Mouse (Mus musculus) embryo, embryonic 10 days (tissue): ENCODE results near the gene E2f8.

Experiments
- DNase-seq: peaks from one replicate; pipeline ENCODE4 v3.0.0-alpha.2; 2015; ENCODE audit warnings: low spot score

Gene E2f8

DNA sequence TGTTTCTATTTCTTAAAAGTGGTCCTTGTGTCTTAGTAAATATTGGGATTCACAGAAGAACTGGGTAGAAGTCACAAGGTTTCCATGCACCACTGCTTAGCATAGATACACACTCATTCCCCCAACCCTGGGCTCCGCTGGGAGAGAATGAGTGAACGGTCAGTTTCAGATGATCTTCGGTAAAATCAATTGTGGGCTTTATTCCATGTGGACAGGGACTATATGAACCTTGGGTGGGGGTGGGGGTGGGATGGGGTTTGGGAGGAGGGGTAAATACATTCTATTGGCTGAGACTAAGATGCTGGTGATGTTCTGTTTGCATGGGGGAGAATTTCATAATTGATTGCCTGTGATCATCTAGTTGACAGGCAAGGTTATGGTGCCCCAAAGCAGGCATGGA is 25.9 kb downstream of the E2f8 start:
- DNase-seq: no peak

DNA sequence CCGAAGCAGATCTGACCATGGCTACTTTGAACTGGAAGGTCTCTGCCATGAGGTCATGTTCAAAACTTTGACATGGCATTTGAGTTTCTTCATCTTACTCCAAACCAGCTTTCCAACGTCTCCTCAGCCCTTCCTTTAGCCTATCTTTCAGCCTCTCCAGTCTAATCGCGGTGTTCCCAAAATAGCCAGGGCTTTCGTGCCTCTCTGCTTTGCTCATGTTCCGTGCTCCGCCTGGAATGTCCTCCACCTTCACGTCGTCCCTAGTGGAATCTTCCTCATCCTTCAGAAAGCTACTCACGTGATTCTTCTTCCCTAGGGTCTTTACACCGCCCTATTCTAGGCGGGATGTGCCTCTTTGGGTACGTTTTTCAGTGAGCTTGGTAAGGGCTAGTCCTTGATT is 27.9 kb downstream of the E2f8 start:
- DNase-seq: no peak

DNA sequence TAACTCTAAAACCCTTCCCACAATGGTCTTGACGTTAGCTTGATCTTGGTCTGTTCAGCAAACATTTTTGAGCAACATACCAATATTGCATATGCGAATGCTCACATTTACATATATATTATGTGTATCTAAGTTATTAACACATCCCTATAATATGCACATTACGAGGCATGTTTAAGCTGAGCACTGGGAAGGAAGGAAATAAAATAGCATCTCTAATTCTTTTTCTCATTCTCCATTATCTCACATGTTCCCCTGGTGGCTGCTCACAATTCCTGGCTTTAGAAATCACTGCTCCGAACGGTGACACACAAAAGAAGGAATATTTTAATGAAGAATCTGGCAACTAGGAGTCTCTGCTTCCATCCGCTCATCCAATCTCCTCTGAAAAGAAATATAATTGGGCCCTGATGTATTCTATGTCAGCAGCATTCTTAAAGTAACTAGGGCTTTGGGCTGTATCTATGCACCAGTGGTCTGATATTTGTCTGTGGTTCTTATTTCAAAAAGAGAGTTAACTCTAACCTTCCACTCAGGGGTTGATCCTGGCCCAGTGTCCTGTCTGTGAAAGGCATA is 29.8 kb downstream of the E2f8 start:
- no peak for DNase-seq

DNA sequence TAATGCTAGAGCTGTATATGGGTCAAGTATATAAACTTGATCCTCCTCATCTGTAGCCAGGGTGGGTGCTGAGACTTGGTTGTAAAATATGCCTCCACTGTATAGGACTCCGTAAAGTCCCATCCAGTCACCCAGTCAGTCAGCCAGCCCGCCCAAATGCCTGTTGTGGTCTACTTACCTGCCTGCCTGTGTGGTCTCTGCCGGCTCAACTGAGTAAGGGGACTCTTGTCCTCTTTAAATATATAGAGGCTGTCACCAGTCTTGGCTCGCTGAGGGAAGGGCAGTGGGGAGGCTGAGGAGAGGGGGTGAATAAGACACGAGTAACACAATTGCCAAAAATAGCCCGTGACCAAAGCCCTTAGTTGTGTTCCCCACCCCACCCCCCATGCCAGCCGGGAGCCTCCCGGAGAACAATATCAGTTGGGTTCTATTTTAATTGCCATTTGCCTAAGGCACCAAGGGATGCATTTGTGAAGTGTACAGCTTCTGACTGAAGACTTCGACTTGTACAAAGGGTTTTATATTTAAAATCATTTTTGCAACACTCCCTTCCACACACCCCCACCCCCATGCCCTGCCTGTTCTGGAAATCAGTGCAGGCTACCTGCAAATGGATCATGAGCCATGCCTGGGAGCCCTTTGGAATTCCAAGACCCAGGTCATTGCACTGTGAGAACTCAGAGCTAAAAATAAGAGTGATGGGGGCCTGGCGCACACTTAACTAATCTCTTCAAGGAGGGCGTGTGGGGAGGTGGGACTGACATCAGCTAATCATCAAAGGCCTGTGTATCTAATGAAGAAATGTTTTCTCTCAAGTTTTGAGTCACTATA is 33.4 kb downstream of the E2f8 start, which contains the start of gene Csrp3:
TSS of gene Csrp3 (minus strand) at position 214 of the 831 bp plus-strand sequence.
- DNase-seq: peak; percentile 23

DNA sequence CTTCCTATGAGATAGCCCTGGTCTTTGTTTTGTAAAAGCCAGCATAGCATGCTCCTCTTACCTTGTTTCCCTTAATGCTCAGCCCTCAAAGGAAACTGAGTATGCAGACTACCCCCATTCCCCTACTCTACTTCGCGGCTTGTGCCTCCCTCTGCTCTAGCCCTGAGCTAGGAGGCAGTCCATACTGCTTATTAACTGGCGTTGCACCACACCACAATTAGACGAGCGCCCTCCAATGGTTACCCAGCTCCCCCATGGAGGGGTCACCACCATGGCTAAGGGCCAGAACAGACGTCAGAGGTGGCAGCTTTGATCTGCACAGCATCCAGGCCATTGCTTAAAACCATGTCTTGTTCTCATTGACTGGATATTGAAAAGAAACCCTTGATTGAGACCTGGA is 34.6 kb downstream of the E2f8 start:
- DNase-seq: no peak

DNA sequence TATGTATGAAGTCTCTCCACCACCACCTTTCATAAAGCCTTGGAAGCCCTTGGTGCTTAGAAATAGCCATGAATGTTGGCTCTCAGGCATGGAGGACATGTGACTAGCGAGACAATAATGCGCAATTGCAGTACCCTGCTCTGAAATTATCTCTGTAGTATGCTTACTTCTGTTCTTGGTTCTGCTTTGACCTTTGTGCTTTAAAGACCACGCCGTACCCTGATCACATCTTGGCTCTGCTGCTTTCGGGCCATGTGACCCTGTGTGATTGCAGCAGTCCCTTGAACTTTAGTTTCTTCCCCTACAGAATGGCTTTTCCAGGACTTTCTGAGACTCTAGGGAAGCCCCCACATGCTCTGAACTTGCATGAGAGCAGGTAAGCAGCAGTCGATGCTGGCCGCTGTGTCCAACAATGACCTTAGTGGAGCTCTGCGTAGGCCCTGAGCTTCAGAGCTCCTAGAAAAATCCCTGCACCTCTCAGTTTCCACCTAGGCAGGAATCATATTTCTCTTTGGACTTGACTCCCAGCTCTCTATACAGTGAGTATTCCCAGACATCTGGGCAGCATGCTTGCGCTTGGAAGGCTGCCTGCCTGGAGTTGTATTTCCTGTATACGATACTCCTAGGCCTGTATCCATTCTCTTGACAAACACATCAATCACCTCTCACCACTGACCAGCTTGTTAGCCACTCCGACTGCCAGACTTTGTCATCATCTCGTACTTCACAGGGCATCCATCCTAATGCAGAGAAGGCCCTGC is 36.0 kb downstream of the E2f8 start:
- peak; percentile 50 for DNase-seq

DNA sequence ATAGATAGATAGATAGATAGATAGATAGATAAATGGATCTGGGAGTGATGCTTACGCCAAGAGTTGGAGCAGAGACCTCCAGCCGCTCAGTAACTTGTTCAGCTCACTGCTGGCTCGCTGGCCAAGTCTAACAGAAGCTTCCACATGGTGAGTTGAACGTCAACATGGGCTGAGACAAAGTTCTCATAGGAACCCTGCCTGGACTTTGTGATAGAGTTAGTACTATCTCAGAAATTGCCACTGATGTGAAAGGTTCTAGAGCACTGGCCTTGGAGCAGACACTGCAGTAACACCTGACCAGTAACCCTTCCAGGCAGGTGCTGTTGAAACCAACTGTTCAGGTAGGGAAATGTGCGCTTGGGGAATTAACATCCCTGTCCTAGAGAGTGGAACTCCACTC is 37.9 kb downstream of the E2f8 start:
- no peak for DNase-seq

DNA sequence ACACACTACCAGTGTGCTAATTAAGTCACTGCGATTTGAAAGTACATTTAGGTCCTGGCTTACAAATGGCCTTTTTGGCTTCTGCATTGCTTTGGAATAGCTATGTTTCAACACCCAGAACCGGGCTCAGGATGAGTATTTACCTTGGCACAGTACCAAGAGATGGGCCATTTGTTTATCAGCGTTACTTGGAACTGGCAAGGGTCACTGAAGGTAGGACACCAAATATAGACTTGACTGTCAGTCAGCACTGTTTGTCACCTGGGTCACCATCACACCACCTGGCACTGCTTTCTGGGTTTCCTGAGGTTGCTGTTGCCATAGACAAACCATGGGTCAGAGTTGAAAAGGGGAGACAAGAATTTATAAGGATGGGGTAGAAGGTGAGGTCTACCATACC is 39.0 kb downstream of the E2f8 start:
- DNase-seq: no peak

DNA sequence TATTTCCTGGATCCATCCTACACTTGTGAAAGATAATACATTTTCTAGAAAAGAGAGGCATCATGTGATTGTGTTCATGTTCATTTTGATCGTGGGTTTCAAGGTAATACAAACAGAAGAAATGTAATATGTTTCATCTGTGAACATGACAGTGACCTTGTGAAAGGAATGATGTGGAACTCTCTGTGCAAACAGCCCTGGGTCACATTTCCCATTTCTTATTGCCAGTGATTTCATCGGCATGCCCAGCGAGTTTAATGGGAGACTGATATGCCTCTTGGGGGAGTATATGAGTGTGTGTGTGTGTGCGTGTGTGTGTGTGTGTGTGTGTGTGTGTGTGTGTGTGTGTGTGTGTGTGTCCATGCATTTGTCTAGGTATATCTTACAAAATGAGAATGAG is 39.9 kb downstream of the E2f8 start:
- DNase-seq: no peak

DNA sequence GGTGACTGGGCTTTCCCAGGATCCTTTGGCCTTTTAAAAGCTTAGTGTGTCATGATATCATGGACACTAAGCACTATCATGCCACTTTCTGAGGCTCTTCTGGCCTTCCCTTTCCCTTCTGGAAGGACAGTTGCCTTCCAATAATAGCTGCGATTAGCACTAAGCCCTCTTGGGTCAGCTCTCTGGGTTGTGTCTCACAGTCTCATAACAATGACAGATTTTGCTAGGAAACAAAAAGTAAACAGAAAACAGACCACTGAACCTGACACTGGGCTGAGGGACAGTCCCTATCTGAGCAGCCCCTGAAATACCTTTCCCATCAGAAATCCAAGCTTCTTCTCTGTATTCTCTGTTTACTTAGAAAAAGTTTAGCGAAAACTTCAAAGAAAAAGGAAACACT is 40.9 kb downstream of the E2f8 start:
- DNase-seq: no peak

DNA sequence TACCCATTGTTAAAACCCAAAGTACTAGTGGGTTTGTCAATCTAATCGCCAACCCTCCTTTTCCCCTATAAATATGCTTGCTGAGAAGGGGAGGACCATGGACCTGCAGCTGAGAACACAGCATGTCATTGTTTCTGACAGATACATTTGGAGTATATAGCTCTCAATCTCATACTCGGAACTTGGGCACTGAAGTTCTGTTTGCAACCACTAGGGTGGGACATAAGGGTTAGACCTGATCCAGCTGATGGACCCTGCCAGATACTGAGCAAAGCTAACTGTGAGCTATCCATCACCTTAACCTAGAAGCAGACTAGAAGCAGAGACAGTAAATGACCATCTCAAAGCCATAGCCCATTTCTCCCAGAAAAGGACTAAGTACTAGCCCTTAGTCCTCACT is 43.0 kb downstream of the E2f8 start:
- no peak for DNase-seq

DNA sequence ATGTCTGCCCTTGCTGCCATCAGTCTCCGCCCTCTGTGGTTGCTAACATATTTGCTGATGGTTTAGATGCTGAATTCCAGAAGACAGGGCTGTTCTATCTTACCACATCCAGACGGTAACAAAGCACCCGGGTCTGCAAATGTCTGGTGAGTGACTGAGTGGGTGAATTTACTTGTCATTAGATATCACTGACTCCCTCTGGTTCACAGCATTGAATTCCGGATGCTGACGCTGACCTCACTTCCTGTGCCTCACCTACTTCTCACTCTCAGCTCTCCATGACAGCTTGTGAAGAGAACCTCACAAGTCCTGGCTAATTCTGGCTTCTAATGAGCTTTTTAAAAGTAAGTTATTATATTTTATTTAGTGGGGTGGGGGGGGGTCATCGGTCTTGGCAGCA is 44.4 kb downstream of the E2f8 start:
- DNase-seq: no peak

DNA sequence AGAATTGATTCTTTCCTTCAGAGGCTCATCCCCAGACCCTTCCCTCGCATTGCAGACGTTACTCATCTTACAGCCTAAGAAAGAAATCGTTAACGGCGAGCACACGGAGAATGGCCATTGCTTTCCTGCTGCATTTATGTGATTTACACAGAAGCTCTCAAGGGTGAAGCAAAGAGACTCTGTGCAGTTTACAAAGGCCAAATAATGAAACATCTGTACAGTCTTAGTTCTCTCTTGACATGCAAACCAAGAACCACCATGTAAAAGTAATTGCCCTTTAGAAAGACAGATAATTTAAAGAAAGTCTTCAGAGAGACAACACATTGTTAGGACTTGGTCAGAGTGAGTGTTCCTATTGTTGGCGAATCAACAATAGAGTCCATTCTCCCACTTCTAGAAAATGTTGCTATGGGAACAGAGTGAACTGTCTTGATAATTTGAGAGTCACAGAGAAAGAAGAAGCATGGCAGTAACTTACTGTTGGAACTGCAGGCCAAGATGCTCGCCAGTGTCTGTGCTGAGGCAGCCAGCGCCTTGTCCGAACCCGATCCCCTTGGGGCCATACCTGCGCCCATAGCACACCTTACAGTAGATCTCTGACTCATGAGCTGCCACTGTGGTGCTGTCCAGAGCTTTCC is 46.3 kb downstream of the E2f8 start:
- DNase-seq: peak; percentile 59

DNA sequence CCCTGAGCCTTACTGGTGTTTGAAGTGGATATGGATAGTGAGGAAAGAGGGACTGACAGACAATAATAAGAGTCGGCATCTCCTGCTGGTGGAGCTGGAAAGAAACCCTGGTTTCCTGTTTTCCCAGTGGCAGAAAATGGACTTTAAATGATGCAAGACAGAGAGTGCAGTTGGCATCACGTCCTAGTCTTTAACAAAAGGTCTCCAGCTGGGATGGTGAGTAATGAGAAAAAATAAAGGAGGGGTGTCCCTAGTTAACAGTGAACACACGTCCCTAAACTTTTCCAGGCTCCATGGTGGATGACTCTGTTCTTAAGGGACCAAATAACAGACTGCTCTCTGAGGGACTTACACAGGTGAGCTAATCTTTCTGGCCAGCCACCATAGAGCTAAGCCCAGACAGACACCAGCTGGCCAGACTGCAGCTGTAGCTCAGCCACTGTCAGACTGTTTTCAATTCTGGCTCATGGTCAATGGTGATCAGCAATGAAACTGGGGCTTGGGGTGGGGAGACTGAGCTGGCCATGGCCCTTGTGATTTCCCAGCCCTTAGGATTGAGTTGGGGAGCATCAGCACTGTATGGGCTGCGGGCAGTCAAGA is 46.9 kb downstream of the E2f8 start:
- no peak for DNase-seq

DNA sequence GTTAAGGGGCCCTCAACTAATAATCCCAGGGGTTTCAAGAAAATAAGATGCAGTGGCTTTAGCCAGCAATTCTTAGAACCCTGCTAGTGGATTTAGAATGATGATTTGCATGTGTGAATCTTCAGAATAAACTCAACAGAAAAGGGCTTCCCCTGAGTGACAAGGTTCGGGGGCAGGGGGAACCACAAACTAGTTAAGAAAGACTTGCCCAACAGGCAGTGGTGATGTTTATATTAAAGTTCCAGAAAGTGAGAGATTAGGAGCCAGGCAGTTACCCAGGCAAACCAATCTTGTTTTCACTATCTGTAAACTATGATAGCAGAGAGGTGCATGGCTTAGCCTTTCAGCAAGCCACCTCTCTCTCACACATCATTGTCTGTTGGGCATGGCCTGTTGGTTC is 48.7 kb downstream of the E2f8 start:
- no peak for DNase-seq

DNA sequence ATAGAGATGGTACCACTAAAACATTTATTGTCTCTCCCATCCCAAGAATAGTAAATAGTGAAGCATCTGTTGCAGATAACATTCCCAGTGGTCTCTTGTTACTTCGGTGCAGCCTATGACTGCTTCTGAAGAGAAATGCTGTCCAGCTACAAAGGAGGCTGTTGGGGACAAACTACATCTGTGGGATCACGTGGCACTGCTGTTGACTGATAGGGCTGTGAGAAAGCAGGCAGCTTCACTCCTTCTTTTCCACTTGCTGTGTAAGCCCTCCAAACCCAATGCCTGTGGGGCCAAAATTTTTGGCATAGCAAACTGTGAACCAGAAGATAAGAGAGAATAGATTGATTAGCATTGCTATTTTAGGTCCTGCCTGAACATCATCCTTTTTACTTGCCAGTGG is 51.0 kb downstream of the E2f8 start:
- peak; percentile 15 for DNase-seq

DNA sequence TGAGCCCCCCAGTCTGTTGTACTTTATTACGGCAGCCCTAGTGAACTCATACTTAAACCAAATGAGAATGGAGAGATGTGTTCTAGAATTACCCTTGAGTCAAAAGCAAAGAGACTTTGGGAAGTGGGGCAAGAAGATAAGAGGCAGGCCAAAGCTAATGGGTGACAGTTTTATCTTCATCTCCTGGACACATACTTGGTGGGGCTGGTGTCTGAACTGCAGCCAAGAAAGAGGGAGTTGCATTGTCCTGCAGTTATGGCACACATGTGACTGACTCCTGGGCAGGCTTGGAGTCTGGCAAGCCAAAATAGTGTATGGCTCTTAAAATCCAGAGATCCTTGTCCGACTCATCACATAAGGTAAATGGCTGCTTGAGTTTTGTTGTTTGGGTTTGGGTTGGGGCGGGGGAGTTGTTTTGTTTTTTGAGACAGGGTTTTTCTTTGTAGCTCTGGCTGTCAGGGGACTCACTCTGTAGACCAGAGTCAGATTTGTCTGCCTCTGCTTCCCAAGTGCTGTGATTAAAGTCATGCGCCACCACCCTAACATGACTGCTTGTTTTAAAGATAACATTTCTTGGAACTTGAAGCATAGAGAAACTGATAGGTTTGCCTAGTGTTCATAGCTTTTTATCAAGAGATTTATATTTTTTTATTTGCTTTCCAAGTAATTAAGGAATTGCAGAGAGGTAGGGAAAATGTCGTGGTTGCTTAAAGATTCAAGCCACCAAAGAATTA is 52.1 kb downstream of the E2f8 start:
- no peak for DNase-seq

DNA sequence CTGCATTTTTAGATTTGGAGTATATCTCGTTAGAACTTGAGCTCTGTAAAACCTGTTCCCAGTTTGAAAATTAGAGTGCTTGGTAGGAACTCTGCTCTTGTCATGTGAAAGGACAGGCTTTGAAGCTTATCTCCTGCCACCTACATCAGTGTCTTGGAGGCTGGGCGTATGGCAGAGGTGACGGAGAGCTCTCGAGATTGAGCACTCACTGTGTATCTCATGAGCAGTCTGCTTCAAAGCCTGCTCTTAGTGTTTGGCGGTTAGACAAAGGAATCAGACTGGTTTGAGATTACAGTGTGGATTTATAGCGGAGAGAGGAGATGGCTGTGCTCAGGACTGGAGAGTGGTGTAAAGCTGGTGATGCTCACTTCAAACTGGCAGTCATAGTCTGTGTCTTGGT is 56.2 kb downstream of the E2f8 start:
- DNase-seq: no peak

DNA sequence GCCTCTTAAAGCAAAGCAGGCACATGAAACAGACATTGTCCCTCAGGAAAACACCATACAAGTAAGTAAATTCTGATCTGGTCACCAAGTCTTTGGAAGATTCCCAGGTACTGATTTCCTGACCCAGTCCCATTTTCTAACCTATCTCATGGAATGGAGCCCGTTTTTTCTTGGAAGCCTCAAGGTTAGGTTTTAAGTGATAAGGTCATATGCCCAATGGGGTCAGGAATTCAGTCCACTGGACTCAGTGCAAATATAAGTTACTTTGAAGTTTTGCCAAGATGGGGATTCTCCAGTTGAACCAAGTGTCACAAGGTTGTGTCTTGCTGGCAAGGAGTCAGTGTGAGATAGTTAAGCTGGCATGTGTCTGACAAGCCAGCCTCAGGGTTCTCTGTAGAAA is 56.7 kb downstream of the E2f8 start:
- DNase-seq: no peak

DNA sequence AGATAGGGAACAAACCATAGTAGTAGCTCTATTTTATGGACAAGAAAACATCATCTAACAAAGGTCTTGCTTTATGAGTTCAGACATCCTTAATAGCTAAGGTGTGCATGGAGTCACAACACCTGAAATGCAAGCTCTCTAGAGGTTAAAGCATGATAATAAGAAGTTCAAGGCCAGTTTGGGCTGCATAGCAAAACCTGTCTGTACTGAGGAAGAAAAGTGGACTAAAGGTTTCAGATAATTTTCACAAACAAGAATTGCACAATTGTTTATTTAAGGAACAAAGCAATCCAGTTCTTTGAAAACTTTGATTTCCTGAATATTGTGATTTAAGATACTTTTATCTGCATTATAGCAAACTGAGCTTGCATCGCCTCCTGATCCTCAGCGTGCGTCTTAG is 57.8 kb downstream of the E2f8 start:
- no peak for DNase-seq

DNA sequence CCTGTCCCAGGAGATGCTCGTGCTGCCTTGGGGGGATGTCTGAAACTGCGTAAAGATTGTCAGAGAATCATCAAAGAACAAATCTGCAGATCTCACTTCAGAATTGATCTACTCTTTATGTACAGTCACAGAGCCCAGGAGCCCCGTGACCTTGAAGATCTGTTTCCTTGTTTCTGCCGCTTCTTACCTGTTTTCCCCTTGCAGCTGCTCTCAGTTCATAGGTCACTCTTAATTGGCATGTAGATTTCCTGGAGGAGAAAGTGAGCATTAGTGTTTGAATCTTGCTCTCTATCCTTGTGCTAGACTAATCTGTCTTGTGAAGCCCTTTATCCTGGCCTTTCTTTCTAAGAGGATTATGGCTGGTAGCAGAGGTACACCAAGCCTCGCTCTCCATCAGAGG is 59.7 kb downstream of the E2f8 start:
- no peak for DNase-seq
